Comparison of ENCODE assay signal across 24 mouse cellular contexts in genomic region chr1:121116626-121117025, GRCm38 (mm10).
DNase-seq lines count a peak whose midpoint lies in the region; ATAC-seq lines count a peak whose summit lies in the region.
"Had no signal": no experiment of that assay in that cellular context is flagged by ENCODE, and none has a peak within 500 bp of the region (broad histone marks: within the 10 kb centered on the region; RNA-seq: fewer than 3 reads in every experiment).

No protein-coding gene starts in this region.

- DNase-seq in embryonic facial prominence, embryonic 14.5 days (ENCODE audit: low spot score), result peak; percentile 70
- DNase-seq in embryonic facial prominence, embryonic 10.5 days (ENCODE audit: low spot score), result no peak
- DNase-seq in midbrain, embryonic 11.5 days (ENCODE audit: low spot score, missing footprints), result peak; percentile 65
- peak; percentile 6 to 25 for DNase-seq in lung, postnatal 4 days
- no peak for DNase-seq in spleen, adult 12 weeks (ENCODE audit: low spot score)
- DNase-seq: adrenal gland, postnatal 25 days; cerebellum, adult 18-20 months; cerebellum, postnatal 25 days; gastrocnemius, postnatal 25 days; heart, adult 18-20 months; heart, postnatal 4 days; kidney, adult 18-20 months; kidney, postnatal 25 days had no signal

- no peak overlapping the region for H3K4me2 ChIP-seq in embryonic facial prominence, embryonic 14.5 days (ENCODE audit: low read depth, low read length)
- no peak overlapping the region for H3K4me2 ChIP-seq in midbrain, embryonic 11.5 days
- no peak overlapping the region for H3K4me2 ChIP-seq in midbrain, embryonic 15.5 days
- no peak overlapping the region for H3K4me2 ChIP-seq in intestine, embryonic 16.5 days (ENCODE audit: low read depth, low read length)
- H3K4me2 ChIP-seq: embryonic facial prominence, embryonic 12.5 days; forebrain, embryonic 15.5 days; heart, embryonic 12.5 days; hindbrain, embryonic 13.5 days; kidney, embryonic 15.5 days; limb, embryonic 13.5 days; liver, embryonic 11.5 days had no signal

- peak; percentile 54; the same call in 1 of the 2 replicates for ATAC-seq in embryonic facial prominence, embryonic 14.5 days (ENCODE audit: low read depth)
- no peak for ATAC-seq in midbrain, embryonic 11.5 days (ENCODE audit: low FRiP score)
- ATAC-seq in midbrain, embryonic 15.5 days (replicated peaks), result no peak
- ATAC-seq in intestine, embryonic 16.5 days, result peak; percentile 65
- ATAC-seq: forebrain, embryonic 15.5 days; midbrain, embryonic 16.5 days had no signal

- H3K27me3 ChIP-seq in embryonic facial prominence, embryonic 14.5 days (replicated peaks; ENCODE audit: control insufficient read depth, insufficient read depth, low read length), result no peaks in the 10 kb centered on the region
- no peaks in the 10 kb centered on the region for H3K27me3 ChIP-seq in embryonic facial prominence, embryonic 10.5 days (replicated peaks; ENCODE audit: low read depth, poor library complexity, severe bottlenecking)
- no peaks in the 10 kb centered on the region for H3K27me3 ChIP-seq in midbrain, embryonic 11.5 days (ENCODE audit: control insufficient read depth, insufficient read depth, low read length)
- 0 out of 2 replicates have a peak, but pooled peaks cover 2% of the 10 kb centered on the region for H3K27me3 ChIP-seq in midbrain, embryonic 15.5 days (replicated peaks)
- H3K27me3 ChIP-seq in intestine, embryonic 16.5 days (replicated peaks; ENCODE audit: control insufficient read depth, insufficient read depth, low read length), result no peaks in the 10 kb centered on the region
- H3K27me3 ChIP-seq: embryonic facial prominence, embryonic 12.5 days; forebrain, embryonic 15.5 days; heart, embryonic 12.5 days; hindbrain, embryonic 13.5 days; kidney, embryonic 15.5 days; limb, embryonic 13.5 days had no signal

- peaks cover 24% of the 10 kb centered on the region for H3K4me1 ChIP-seq in embryonic facial prominence, embryonic 14.5 days (ENCODE audit: control insufficient read depth, insufficient read depth, low read length)
- peaks cover 12% of the 10 kb centered on the region for H3K4me1 ChIP-seq in embryonic facial prominence, embryonic 10.5 days
- H3K4me1 ChIP-seq in midbrain, embryonic 11.5 days (ENCODE audit: control insufficient read depth, insufficient read depth, low read length), result 0 out of 2 replicates have a peak, but pooled peaks cover 3% of the 10 kb centered on the region
- no peaks in the 10 kb centered on the region for H3K4me1 ChIP-seq in midbrain, embryonic 15.5 days
- H3K4me1 ChIP-seq in intestine, embryonic 16.5 days (ENCODE audit: control insufficient read depth, insufficient read depth, low read length), result no peaks in the 10 kb centered on the region
- H3K4me1 ChIP-seq: forebrain, embryonic 15.5 days; heart, embryonic 12.5 days; kidney, embryonic 15.5 days had no signal

- no peaks in the 10 kb centered on the region for H3K9me3 ChIP-seq in embryonic facial prominence, embryonic 14.5 days (ENCODE audit: control insufficient read depth, low read length)
- H3K9me3 ChIP-seq in embryonic facial prominence, embryonic 10.5 days, result no peaks in the 10 kb centered on the region
- H3K9me3 ChIP-seq in midbrain, embryonic 11.5 days (ENCODE audit: control insufficient read depth, low read length), result no peaks in the 10 kb centered on the region
- H3K9me3 ChIP-seq in midbrain, embryonic 15.5 days, result no peaks in the 10 kb centered on the region
- no peaks in the 10 kb centered on the region for H3K9me3 ChIP-seq in intestine, embryonic 16.5 days (ENCODE audit: control insufficient read depth, low read length)
- H3K9me3 ChIP-seq: embryonic facial prominence, embryonic 12.5 days; forebrain, embryonic 10.5 days; forebrain, embryonic 15.5 days; heart, embryonic 12.5 days; hindbrain, embryonic 13.5 days; kidney, embryonic 15.5 days; limb, embryonic 13.5 days had no signal

- no peak overlapping the region for H3K27ac ChIP-seq in embryonic facial prominence, embryonic 14.5 days (replicated peaks; ENCODE audit: low read depth, low read length)
- H3K27ac ChIP-seq in embryonic facial prominence, embryonic 10.5 days (replicated peaks), result no peak overlapping the region
- H3K27ac ChIP-seq in midbrain, embryonic 11.5 days (ENCODE audit: low read depth, low read length), result no peak overlapping the region
- H3K27ac ChIP-seq in midbrain, embryonic 15.5 days, result no peak overlapping the region
- H3K27ac ChIP-seq in intestine, embryonic 16.5 days (ENCODE audit: low read length), result no peak overlapping the region
- H3K27ac ChIP-seq: embryonic facial prominence, embryonic 12.5 days; forebrain, embryonic 10.5 days; forebrain, embryonic 15.5 days; hindbrain, embryonic 13.5 days; kidney, embryonic 15.5 days; limb, embryonic 13.5 days had no signal

- H3K9ac ChIP-seq in embryonic facial prominence, embryonic 14.5 days (ENCODE audit: low read depth, low read length), result no peak overlapping the region
- no peak overlapping the region for H3K9ac ChIP-seq in midbrain, embryonic 11.5 days (ENCODE audit: low read length)
- no peak overlapping the region for H3K9ac ChIP-seq in midbrain, embryonic 15.5 days
- H3K9ac ChIP-seq in intestine, embryonic 16.5 days (ENCODE audit: low read depth, low read length), result no peak overlapping the region
- H3K9ac ChIP-seq: embryonic facial prominence, embryonic 12.5 days; forebrain, embryonic 15.5 days; heart, embryonic 12.5 days; hindbrain, embryonic 13.5 days; kidney, embryonic 15.5 days; limb, embryonic 13.5 days had no signal

- H3K36me3 ChIP-seq in embryonic facial prominence, embryonic 14.5 days (ENCODE audit: control insufficient read depth, insufficient read depth, low read length), result no peaks in the 10 kb centered on the region
- H3K36me3 ChIP-seq in embryonic facial prominence, embryonic 10.5 days (replicated peaks), result no peaks in the 10 kb centered on the region
- no peaks in the 10 kb centered on the region for H3K36me3 ChIP-seq in midbrain, embryonic 11.5 days (ENCODE audit: control insufficient read depth, insufficient read depth, low read length)
- no peaks in the 10 kb centered on the region for H3K36me3 ChIP-seq in midbrain, embryonic 15.5 days (replicated peaks)
- no peaks in the 10 kb centered on the region for H3K36me3 ChIP-seq in intestine, embryonic 16.5 days (ENCODE audit: control insufficient read depth, insufficient read depth, low read length)
- H3K36me3 ChIP-seq: embryonic facial prominence, embryonic 12.5 days; forebrain, embryonic 10.5 days; forebrain, embryonic 15.5 days; heart, embryonic 12.5 days; hindbrain, embryonic 13.5 days; kidney, embryonic 15.5 days; limb, embryonic 13.5 days had no signal

- WGBS in embryonic facial prominence, embryonic 14.5 days, result 50% methylated on average over 5 of the region's 5 CpGs
- 85% methylated on average over 5 of the region's 5 CpGs for WGBS in embryonic facial prominence, embryonic 10.5 days
- 86% methylated on average over 5 of the region's 5 CpGs for WGBS in midbrain, embryonic 11.5 days
- WGBS in midbrain, embryonic 15.5 days, result 71% methylated on average over 5 of the region's 5 CpGs
- WGBS in intestine, embryonic 16.5 days, result 38% methylated on average over 5 of the region's 5 CpGs

- H3K4me3 ChIP-seq in embryonic facial prominence, embryonic 14.5 days (ENCODE audit: low read depth, low read length), result no peak overlapping the region
- no peak overlapping the region for H3K4me3 ChIP-seq in embryonic facial prominence, embryonic 10.5 days
- H3K4me3 ChIP-seq in midbrain, embryonic 11.5 days (ENCODE audit: low read depth, low read length), result no peak overlapping the region
- H3K4me3 ChIP-seq in midbrain, embryonic 15.5 days, result no peak overlapping the region
- H3K4me3 ChIP-seq in intestine, embryonic 16.5 days (ENCODE audit: low read length), result no peak overlapping the region
- H3K4me3 ChIP-seq: embryonic facial prominence, embryonic 12.5 days; forebrain, embryonic 10.5 days; forebrain, embryonic 15.5 days; heart, embryonic 12.5 days; hindbrain, embryonic 13.5 days; kidney, embryonic 15.5 days; limb, embryonic 13.5 days had no signal

Comparison
In these comparisons a context has a peak if more than half of its experiments do, and no peak if none do; other contexts are left out.
1. DNase-seq: peak in embryonic facial prominence, embryonic 14.5 days (single experiment), midbrain, embryonic 11.5 days (single experiment) and lung, postnatal 4 days (2 of 2); none in embryonic facial prominence, embryonic 10.5 days (single experiment) and spleen, adult 12 weeks (single experiment).
2. ATAC-seq: peak in embryonic facial prominence, embryonic 14.5 days (single experiment) and intestine, embryonic 16.5 days (single experiment); none in midbrain, embryonic 11.5 days (single experiment) and midbrain, embryonic 15.5 days (single experiment).